Mouse (Mus musculus): ENCODE measurements around the gene 4931428F04Rik. TPM values are rescaled to one million over a fixed set of nuclear protein-coding genes. Genes with fewer than 3 reads are reported as not detected.

4931428F04Rik gene
- polyA plus RNA-seq, 1 experiment, result 6.0 TPM

- peak overlapping the region; percentile 37 for H3K4me3 ChIP-seq (replicated peaks; ENCODE audit: extremely low read depth, low read depth, low read length)
- peak; percentile 38 for DNase-seq
- peaks cover 16% of the 10 kb centered on the region for H3K4me1 ChIP-seq (ENCODE audit: control insufficient read depth, insufficient read depth, low read length)
- TF ChIP-seq POLR2A (IDR thresholded peaks at IDR 0.05; ENCODE audit: borderline replicate concordance, extremely low read depth, low read depth, low read length) (no peak), CTCF (IDR thresholded peaks at IDR 0.05; ENCODE audit: insufficient read depth, low read length) (no peak)
- WGBS, result 40% methylated on average over 55 of the region's 55 CpGs
Measured at GRCm38 (mm10) chr8:105258911-105259720, 30.5 kb downstream of the 4931428F04Rik start.

- WGBS, result 82% methylated on average over 7 of the region's 7 CpGs
- TF ChIP-seq CTCF (IDR thresholded peaks at IDR 0.05; ENCODE audit: insufficient read depth, low read length) (no peak), POLR2A (IDR thresholded peaks at IDR 0.05; ENCODE audit: borderline replicate concordance, extremely low read depth, low read depth, low read length) (no peak)
- no peak for DNase-seq
- Histone ChIP-seq H3K4me3 (replicated peaks; ENCODE audit: extremely low read depth, low read depth, low read length) (no peak overlapping the region), H3K4me1 (ENCODE audit: control insufficient read depth, insufficient read depth, low read length) (peaks cover 16% of the 10 kb centered on the region)
Measured at GRCm38 (mm10) chr8:105257318-105258114, 32.1 kb downstream of the 4931428F04Rik start.

- WGBS, result 5% methylated on average over 14 of the region's 14 CpGs
- TF ChIP-seq CTCF (IDR thresholded peaks at IDR 0.05; ENCODE audit: insufficient read depth, low read length), result no peak
- H3K4me1 ChIP-seq (ENCODE audit: control insufficient read depth, insufficient read depth, low read length), result peaks cover 12% of the 10 kb centered on the region
- peak; percentile 59 for DNase-seq
- H3K4me3 ChIP-seq (replicated peaks; ENCODE audit: extremely low read depth, low read depth, low read length), result peak within 1 kb of the TSS; percentile 61
Measured at GRCm38 (mm10) chr8:105254966-105255350, 34.7 kb downstream of the 4931428F04Rik start, which contains the start of gene B3gnt9. B3gnt9 (minus strand) TSS chr8:105255153.

- TF ChIP-seq CTCF (IDR thresholded peaks at IDR 0.05; ENCODE audit: insufficient read depth, low read length) (peak; percentile 65), POLR2A (IDR thresholded peaks at IDR 0.05; ENCODE audit: borderline replicate concordance, extremely low read depth, low read depth, low read length) (peak; percentile 24; the same call in 1 of the 2 replicates)
- WGBS, result under 1% methylated on average over 72 of the region's 74 CpGs
- peaks cover 12% of the 10 kb centered on the region for H3K4me1 ChIP-seq (ENCODE audit: control insufficient read depth, insufficient read depth, low read length)
- DNase-seq, result peak; percentile 86
- peak overlapping the region; percentile 61 for H3K4me3 ChIP-seq (replicated peaks; ENCODE audit: extremely low read depth, low read depth, low read length)
Measured at GRCm38 (mm10) chr8:105254152-105254965, 35.3 kb downstream of the 4931428F04Rik start.

- H3K4me1 ChIP-seq (ENCODE audit: control insufficient read depth, insufficient read depth, low read length), result peaks cover 12% of the 10 kb centered on the region
- H3K4me3 ChIP-seq (replicated peaks; ENCODE audit: extremely low read depth, low read depth, low read length), result no peak overlapping the region
- DNase-seq, result no peak
- no peak for TF ChIP-seq POLR2A (IDR thresholded peaks at IDR 0.05; ENCODE audit: borderline replicate concordance, extremely low read depth, low read depth, low read length)
- TF ChIP-seq CTCF (IDR thresholded peaks at IDR 0.05; ENCODE audit: insufficient read depth, low read length), result no peak
- 47% methylated on average over 20 of the region's 20 CpGs for WGBS
Measured at GRCm38 (mm10) chr8:105253766-105254151, 35.9 kb downstream of the 4931428F04Rik start.

- no peak for DNase-seq
- no peak for TF ChIP-seq POLR2A (IDR thresholded peaks at IDR 0.05; ENCODE audit: borderline replicate concordance, extremely low read depth, low read depth, low read length)
- TF ChIP-seq CTCF (IDR thresholded peaks at IDR 0.05; ENCODE audit: insufficient read depth, low read length), result no peak
- H3K4me3 ChIP-seq (replicated peaks; ENCODE audit: extremely low read depth, low read depth, low read length), result no peak overlapping the region
- 78% methylated on average over 10 of the region's 10 CpGs for WGBS
- H3K4me1 ChIP-seq (ENCODE audit: control insufficient read depth, insufficient read depth, low read length), result peaks cover 12% of the 10 kb centered on the region
Measured at GRCm38 (mm10) chr8:105252680-105253537, 36.8 kb downstream of the 4931428F04Rik start.

GRCm38 (mm10) chr8:105251954-105252353 lies 37.7 kb downstream of the 4931428F04Rik start:
- peak; percentile 33 for DNase-seq
- Histone ChIP-seq H3K4me1 (ENCODE audit: control insufficient read depth, insufficient read depth, low read length) (peaks cover 12% of the 10 kb centered on the region), H3K4me3 (replicated peaks; ENCODE audit: extremely low read depth, low read depth, low read length) (no peak overlapping the region)
- 69% methylated on average over 6 of the region's 6 CpGs for WGBS
- TF ChIP-seq POLR2A (IDR thresholded peaks at IDR 0.05; ENCODE audit: borderline replicate concordance, extremely low read depth, low read depth, low read length) (no peak), CTCF (IDR thresholded peaks at IDR 0.05; ENCODE audit: insufficient read depth, low read length) (no peak)

- Histone ChIP-seq H3K4me1 (ENCODE audit: control insufficient read depth, insufficient read depth, low read length) (peaks cover 4% of the 10 kb centered on the region; the same call in 1 of the 2 replicates), H3K4me3 (replicated peaks; ENCODE audit: extremely low read depth, low read depth, low read length) (no peak overlapping the region)
- TF ChIP-seq POLR2A (IDR thresholded peaks at IDR 0.05; ENCODE audit: borderline replicate concordance, extremely low read depth, low read depth, low read length) (no peak), CTCF (IDR thresholded peaks at IDR 0.05; ENCODE audit: insufficient read depth, low read length) (no peak)
- no peak for DNase-seq
- 78% methylated on average over 7 of the region's 7 CpGs for WGBS
Measured at GRCm38 (mm10) chr8:105241016-105241415, 48.6 kb downstream of the 4931428F04Rik start.
